Mouse (Mus musculus) C2C12 (cell line): Measurements from ENCODE around the gene Ryk. TPM values are rescaled to one million over a fixed set of nuclear protein-coding genes. Genes with fewer than 3 reads are reported as not detected.
A peak's percentile ranks its signal among the peaks of the same experiment; 100 is the strongest.

ENCODE experiments used
- H3K27me3 ChIP-seq: one replicate; pipeline ENCODE4 v1.6.1; 2011; ENCODE audit not compliant: control insufficient read depth, insufficient read depth, insufficient read length
- H3K36me3 ChIP-seq: one replicate; pipeline ENCODE4 v1.6.1; 2011; ENCODE audit not compliant: control insufficient read depth, insufficient read depth
- H3K4me3 ChIP-seq: one replicate; pipeline ENCODE4 v1.5.1; 2011; ENCODE audit warnings: mild to moderate bottlenecking, control low read depth; ENCODE audit not compliant: poor library complexity, insufficient read depth, severe bottlenecking
- H3K79me2 ChIP-seq: one replicate; pipeline ENCODE4 v1.6.1; 2011; ENCODE audit not compliant: control insufficient read depth, insufficient read depth
- H3K79me3 ChIP-seq: one replicate; pipeline ENCODE4 v1.6.1; 2011; ENCODE audit warnings: low read depth, control low read depth
- H3ac ChIP-seq: one replicate; pipeline ENCODE3; 2011; ENCODE audit warnings: low read depth; ENCODE audit not compliant: control insufficient read depth, insufficient read length
- CEBPB ChIP-seq: IDR thresholded peaks from one replicate; pipeline ENCODE4 v1.6.1; 2011; ENCODE audit warnings: low read depth, mild to moderate bottlenecking, control low read depth, moderate library complexity
- CTCF ChIP-seq: IDR thresholded peaks from one replicate; pipeline ENCODE4 v1.5.1; 2011; ENCODE audit not compliant: control insufficient read depth, insufficient read depth, insufficient read length
- FOSL1 ChIP-seq: IDR thresholded peaks from one replicate; pipeline ENCODE4 v1.8.0; 2011; ENCODE audit warnings: mild to moderate bottlenecking, low read length; ENCODE audit not compliant: poor library complexity, insufficient read depth, severe bottlenecking
- MAX ChIP-seq: IDR thresholded peaks from one replicate; pipeline ENCODE4 v1.6.1; 2011; ENCODE audit warnings: mild to moderate bottlenecking, control low read depth
- MYOD1 ChIP-seq: IDR thresholded peaks from one replicate; pipeline ENCODE4 v1.6.1; 2011; ENCODE audit warnings: low read depth; ENCODE audit not compliant: control insufficient read depth, insufficient read length
- MYOG ChIP-seq: IDR thresholded peaks from one replicate; pipeline ENCODE4 v1.6.1; 2011; ENCODE audit not compliant: control insufficient read depth, insufficient read length; ENCODE audit errors: extremely low read depth
- USF1 ChIP-seq: IDR thresholded peaks from one replicate; pipeline ENCODE4 v1.6.1; 2011; ENCODE audit warnings: low read depth, mild to moderate bottlenecking, control low read depth, moderate library complexity
- polyA plus RNA-seq: library from polyadenylated mRNA; unstranded; fragments of >200 nt; fragmentation: generic; extraction: Trizol; gene quantifications from one replicate; pipeline ENCODE4 v1.2.1, GENCODE M21; 2012; ENCODE audit warnings: missing spikeins

The Ryk gene
- polyA plus RNA-seq, 1 experiment, result 68.4 TPM

DNA sequence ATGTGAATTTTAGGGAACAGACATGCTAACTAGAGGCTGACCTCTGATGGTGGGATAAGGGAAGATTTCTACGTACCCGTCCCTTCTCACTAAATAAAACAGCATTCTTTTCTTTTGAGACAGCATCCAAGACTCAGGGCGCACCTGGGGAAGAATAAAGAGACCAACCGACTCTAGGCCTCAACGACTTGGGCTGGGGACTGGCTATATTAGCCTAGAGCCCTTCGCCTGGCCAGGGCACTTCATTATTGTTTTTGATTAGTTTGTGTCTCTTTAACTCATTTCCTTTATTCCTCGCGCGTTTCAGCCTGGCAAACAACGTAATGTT is 339 bp upstream of the Ryk start:
- TF ChIP-seq CEBPB, result no peak
- no peak for TF ChIP-seq USF1
- no peak for TF ChIP-seq MYOD1
- no peak for TF ChIP-seq FOSL1
- no peak for TF ChIP-seq MYOG
- no peak for TF ChIP-seq CTCF
- TF ChIP-seq MAX, result no peak
- no peaks in the 10 kb centered on the region for H3K36me3 ChIP-seq
- H3K79me2 ChIP-seq, result peaks cover 40% of the 10 kb centered on the region
- peak overlapping the region; percentile 18 for H3ac ChIP-seq
- H3K79me3 ChIP-seq, result peaks cover 27% of the 10 kb centered on the region
- H3K4me3 ChIP-seq, result peak overlapping the region; percentile 60
- no peaks in the 10 kb centered on the region for H3K27me3 ChIP-seq

DNA sequence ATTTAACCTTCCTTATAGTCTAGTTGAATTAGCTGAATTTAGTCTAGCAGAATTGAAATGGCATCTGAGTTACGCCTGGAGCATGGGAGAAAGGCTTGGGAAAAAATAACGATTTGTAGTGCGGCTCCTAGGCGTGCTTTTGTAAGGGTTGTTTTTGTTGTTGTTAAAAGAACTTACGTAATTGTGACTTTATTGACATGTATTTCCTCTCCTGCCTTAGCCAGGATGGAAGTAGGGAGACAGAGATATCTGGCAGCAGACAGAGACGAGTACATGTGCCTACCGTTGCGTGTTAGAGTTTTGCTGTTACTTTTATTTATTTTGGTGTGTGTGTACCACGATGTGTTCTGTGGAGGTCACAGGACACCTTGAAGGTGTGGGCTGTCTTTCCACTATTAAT is 1.6 kb downstream of the Ryk start:
- peaks cover 59% of the 10 kb centered on the region for H3K79me2 ChIP-seq
- no peak overlapping the region for H3K4me3 ChIP-seq
- no peaks in the 10 kb centered on the region for H3K27me3 ChIP-seq
- no peaks in the 10 kb centered on the region for H3K36me3 ChIP-seq
- no peak overlapping the region for H3ac ChIP-seq
- peaks cover 44% of the 10 kb centered on the region for H3K79me3 ChIP-seq
- no peak for TF ChIP-seq MYOG
- TF ChIP-seq FOSL1, result no peak
- TF ChIP-seq MAX, result no peak
- no peak for TF ChIP-seq CEBPB
- no peak for TF ChIP-seq MYOD1

DNA sequence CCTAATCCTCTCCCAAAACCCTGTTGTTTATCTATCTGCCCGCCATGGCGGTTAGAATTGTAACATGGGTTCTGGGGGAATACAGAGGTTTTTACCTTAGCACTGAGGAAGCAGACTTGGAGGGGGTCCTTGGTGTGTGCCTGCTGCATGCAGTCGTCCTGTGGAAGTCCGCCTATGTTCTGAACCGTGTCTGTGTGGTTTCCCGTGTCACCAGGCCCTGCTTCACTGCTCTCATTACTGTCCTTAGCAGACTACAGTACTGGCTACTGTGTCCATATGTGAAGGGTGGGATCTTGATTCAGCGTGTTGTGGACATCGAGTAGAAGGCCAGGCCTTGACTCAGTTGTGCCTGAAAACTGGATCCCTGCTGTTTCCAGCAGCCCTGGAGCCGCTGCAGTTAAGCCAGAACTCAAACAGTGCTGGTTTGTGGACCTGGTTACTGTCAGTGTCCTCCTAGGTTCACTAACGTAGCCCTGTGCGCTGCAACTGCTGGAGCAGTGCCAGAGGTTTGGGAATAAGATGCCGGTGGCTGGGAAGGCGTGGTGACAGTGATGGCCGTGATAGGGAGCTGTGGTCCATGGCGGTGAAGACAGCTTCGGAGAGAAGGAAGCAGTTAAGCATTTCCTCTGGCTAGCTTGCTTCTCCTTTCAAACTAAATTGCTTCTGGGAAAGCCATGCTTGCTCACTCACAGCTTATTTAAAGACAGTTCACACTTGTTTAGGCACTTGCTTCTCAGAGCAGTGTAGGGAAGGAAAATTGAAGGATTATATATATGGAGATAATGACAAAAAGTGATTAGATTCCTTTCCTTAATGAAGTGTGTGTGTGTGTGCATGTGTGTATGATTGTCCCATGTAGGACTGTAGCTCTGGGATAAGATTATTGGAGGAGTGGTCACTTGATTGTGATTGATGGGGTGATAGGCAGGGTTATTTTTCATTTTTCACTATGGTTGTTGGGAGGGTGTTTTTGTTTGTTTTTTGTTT is 6.4 kb downstream of the Ryk start:
- TF ChIP-seq FOSL1 (no peak), CEBPB (no peak), MAX (no peak), MYOG (no peak), MYOD1 (no peak), CTCF (no peak), USF1 (no peak)
- H3K4me3 ChIP-seq, result no peak overlapping the region

DNA sequence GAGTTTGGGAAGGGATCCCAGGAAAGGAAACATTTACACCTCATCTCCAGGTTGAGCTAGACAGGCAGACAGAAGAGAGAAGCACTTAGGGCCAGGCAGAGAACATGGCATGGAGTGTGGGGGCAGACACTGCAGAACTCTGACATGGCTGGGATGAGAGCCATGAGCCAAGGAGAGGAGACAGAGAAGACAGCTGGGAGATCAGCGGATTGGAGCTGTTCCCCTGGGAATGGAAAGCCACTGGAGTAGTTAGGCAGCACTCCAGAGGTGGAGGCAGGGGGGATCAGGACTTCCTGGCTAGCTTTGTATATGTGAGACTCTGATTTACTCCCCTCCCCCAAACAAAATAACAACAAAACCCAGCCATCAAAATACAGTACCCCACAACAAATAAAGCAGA is 7.1 kb downstream of the Ryk start:
- H3ac ChIP-seq, result no peak overlapping the region
- no peak for TF ChIP-seq CEBPB
- TF ChIP-seq MYOD1, result peak; percentile 73
- no peaks in the 10 kb centered on the region for H3K27me3 ChIP-seq
- no peaks in the 10 kb centered on the region for H3K36me3 ChIP-seq
- peaks cover 70% of the 10 kb centered on the region for H3K79me3 ChIP-seq
- H3K4me3 ChIP-seq, result no peak overlapping the region
- peaks cover 92% of the 10 kb centered on the region for H3K79me2 ChIP-seq

More for the DNA sequence above, 6.4 kb downstream of the Ryk start:
- Histone ChIP-seq H3K79me3 (peaks cover 67% of the 10 kb centered on the region), H3K36me3 (no peaks in the 10 kb centered on the region), H3ac (peak overlapping the region; percentile 2), H3K79me2 (peaks cover 92% of the 10 kb centered on the region), H3K27me3 (no peaks in the 10 kb centered on the region)

DNA sequence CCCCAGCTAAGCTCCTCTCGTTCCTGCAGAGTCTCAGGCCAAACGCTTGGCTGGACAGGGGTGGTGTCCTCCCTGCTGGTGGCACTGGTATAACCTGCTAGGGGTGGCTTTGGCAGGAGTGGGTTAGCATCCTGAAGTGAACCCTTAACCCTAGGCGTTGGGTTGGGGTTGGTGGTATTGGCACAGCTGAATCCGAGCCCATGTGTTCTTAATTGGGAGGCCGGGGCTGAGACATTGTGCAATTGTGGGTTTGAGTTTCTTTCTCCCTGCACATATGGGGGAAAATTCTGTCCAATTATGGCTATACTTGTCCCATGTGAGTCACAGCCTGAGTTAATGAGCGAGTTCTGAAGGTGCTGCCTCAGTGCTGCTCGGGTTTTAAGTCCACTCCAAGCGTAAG is 7.8 kb downstream of the Ryk start:
- Histone ChIP-seq H3K27me3 (no peaks in the 10 kb centered on the region), H3ac (no peak overlapping the region), H3K79me2 (peaks cover 92% of the 10 kb centered on the region), H3K36me3 (no peaks in the 10 kb centered on the region), H3K79me3 (peaks cover 69% of the 10 kb centered on the region), H3K4me3 (no peak overlapping the region)
- TF ChIP-seq MAX, result peak; percentile 55
- peak; percentile 99 for TF ChIP-seq CEBPB
- no peak for TF ChIP-seq USF1

DNA sequence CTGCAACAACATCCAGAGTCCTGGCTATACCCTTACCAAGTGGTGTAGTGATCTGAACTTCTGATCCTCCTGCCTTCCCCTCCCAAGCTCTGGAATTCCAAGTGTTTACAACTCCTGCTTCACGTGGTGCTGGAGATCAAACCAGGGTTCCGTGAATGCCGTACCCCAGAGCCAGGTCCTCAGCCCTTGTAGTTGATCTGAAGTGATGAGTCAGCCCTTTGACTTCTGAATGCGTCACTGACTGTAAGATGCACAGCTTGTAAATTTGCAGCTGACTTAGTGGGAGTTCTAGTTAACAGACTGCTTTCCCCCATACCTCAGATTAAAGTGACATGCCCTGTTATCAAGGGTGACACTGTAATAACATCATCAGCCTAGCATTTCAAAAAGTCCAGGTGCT is 8.9 kb downstream of the Ryk start:
- peaks cover 77% of the 10 kb centered on the region for H3K79me3 ChIP-seq
- H3ac ChIP-seq, result no peak overlapping the region
- H3K27me3 ChIP-seq, result no peaks in the 10 kb centered on the region
- H3K4me3 ChIP-seq, result no peak overlapping the region
- peaks cover 98% of the 10 kb centered on the region for H3K79me2 ChIP-seq
- TF ChIP-seq MYOG (no peak), MYOD1 (peak; percentile 21), FOSL1 (peak; percentile 18), CTCF (no peak), MAX (peak; percentile 91), CEBPB (no peak), USF1 (peak; percentile 89)
- H3K36me3 ChIP-seq, result no peaks in the 10 kb centered on the region
